Mouse (Mus musculus) limb, embryonic 12.5 days (tissue): ENCODE results near the gene Krtap1-5. TPM values are rescaled to one million over a fixed set of nuclear protein-coding genes. Genes with fewer than 3 reads are reported as not detected.

Experiments
- ATAC-seq: fragments of 200-750 bp; cut with Nextera tagmentation; 2 replicates; pipeline ENCODE4 v1.8.0; 2017; ENCODE audit warnings: low read depth, moderate TSS enrichment; ENCODE audit not compliant: insufficient number of reproducible peaks, insufficient read depth, low FRiP score, low TSS enrichment
- H3K27ac ChIP-seq: fragments of 300-500 bp; sonication (generic); 2 replicates; pipeline ENCODE4 v1.5.1; 2016; ENCODE audit warnings: mild to moderate bottlenecking, moderate library complexity
- H3K27me3 ChIP-seq: fragments of 300-500 bp; sonication (generic); 2 replicates; pipeline ENCODE4 v1.6.1; 2016; ENCODE audit warnings: mild to moderate bottlenecking, moderate library complexity
- H3K36me3 ChIP-seq: fragments of 300-500 bp; sonication (generic); 2 replicates; pipeline ENCODE4 v1.6.1; 2016; ENCODE audit warnings: mild to moderate bottlenecking, moderate library complexity
- H3K4me1 ChIP-seq: fragments of 300-500 bp; sonication (generic); replicated peaks from 2 replicates; pipeline ENCODE4 v1.6.1; 2016
- H3K4me2 ChIP-seq: fragments of 300-500 bp; sonication (generic); 2 replicates; pipeline ENCODE4 v1.6.1; 2016; ENCODE audit warnings: mild to moderate bottlenecking, moderate library complexity
- H3K4me3 ChIP-seq: fragments of 300-500 bp; sonication (generic); replicated peaks from 2 replicates; pipeline ENCODE4 v1.5.1; 2016; ENCODE audit warnings: mild to moderate bottlenecking
- H3K9ac ChIP-seq: fragments of 300-500 bp; sonication (generic); replicated peaks from 2 replicates; pipeline ENCODE4 v1.6.1; 2016; ENCODE audit warnings: mild to moderate bottlenecking, moderate library complexity
- H3K9me3 ChIP-seq: fragments of 300-500 bp; sonication (generic); 2 replicates; pipeline ENCODE4 v1.6.1; 2016; ENCODE audit warnings: mild to moderate bottlenecking, moderate library complexity
- WGBS: fragments of 180-500 bp; shearing (Covaris S2); methylation state at CpG from one replicate; pipeline ENCODE4 v1.1.7; 2016; 5-methylcytosine and 5-hydroxymethylcytosine counted together
- polyA plus RNA-seq: library from polyadenylated mRNA; unstranded; fragments of >200 nt; fragmentation: Nextera tagmentation; extraction: Ambion mirVana; gene quantifications from 2 replicates; pipeline ENCODE4 v1.2.1, GENCODE M21; 2016

Gene Krtap1-5
- polyA plus RNA-seq, 1 experiment from 2014 or later, result not detected

DNA sequence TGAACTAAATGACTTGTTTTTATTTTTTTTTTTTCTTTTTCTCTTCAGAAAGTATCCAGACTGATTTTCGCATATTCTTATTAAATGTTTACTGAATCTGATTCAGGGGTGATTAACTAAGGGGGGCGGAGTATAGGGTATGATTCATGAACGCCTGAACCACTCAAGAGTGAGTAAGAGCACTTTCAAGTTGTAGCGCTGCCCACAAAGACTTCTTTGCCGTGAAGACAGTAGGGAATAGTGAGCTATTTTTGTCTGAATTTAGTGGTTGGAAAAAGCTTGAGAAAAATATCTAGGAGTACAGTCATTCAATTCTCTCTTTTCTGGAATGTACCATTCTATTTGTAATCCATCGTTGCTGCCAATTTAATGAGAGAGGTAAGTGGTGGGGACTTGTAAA, 748 bp upstream of the Krtap1-5 start:
- Histone ChIP-seq H3K4me1 (no peaks in the 10 kb centered on the region), H3K36me3 (no peaks in the 10 kb centered on the region), H3K27me3 (no peaks in the 10 kb centered on the region), H3K27ac (no peak overlapping the region), H3K9ac (no peak overlapping the region), H3K4me2 (no peak overlapping the region), H3K9me3 (no peaks in the 10 kb centered on the region), H3K4me3 (no peak overlapping the region)
- WGBS, result 86% methylated on average over 6 of the region's 6 CpGs
- ATAC-seq, result no peak

DNA sequence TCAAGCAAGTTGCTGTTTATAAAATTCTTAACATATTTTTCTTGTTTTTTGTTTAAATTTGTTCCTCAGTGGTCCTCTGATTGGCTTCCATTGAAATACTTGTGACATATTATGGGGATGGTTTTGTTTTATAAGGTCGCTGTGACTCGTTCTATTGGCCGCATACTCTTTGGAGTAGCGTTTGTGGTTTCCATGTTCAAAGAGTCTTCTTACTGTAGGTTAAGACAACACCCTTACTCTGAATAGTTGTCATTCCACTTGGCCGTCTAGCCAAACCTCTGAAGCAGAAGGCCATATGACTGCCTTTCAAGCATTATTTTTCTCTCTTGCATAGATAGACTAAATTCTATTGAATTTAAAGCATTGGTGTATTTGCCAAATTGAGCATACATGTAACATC, 235 bp upstream of the Krtap1-5 start:
- Histone ChIP-seq H3K4me3 (no peak overlapping the region), H3K27me3 (no peaks in the 10 kb centered on the region), H3K9ac (no peak overlapping the region), H3K27ac (no peak overlapping the region), H3K4me1 (no peaks in the 10 kb centered on the region), H3K9me3 (no peaks in the 10 kb centered on the region), H3K4me2 (no peak overlapping the region), H3K36me3 (no peaks in the 10 kb centered on the region)
- WGBS, result 91% methylated on average over 5 of the region's 5 CpGs
- no peak for ATAC-seq

DNA sequence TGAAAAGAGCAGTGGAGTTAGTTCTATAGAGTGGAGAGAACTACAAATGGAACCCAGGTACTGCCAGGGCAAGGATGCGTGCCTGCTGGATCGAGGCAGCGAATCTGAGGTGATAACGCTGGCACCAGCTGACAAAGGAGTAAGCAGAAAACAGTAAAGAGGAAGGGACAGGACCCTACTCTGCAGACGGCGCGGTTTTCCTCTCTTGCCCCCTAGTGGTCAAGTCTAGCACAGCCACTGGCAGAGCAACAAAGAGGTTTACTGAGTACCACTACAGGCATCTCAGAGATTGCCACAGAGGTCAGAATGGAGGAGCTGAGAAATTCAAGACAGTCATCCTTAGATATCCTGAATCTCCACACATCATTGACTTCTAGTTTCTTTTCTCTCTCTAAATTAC, 6.7 kb downstream of the Krtap1-5 start:
- WGBS, result 5% methylated on average over 7 of the region's 7 CpGs
- Histone ChIP-seq H3K4me1 (no peaks in the 10 kb centered on the region), H3K27ac (no peak overlapping the region), H3K36me3 (no peaks in the 10 kb centered on the region), H3K4me3 (0 out of 2 replicates have a peak overlapping the region, but pooled peaks have one; percentile 15), H3K9ac (peak overlapping the region; percentile 42; the same call in 1 of the 2 replicates), H3K27me3 (no peaks in the 10 kb centered on the region), H3K4me2 (peak overlapping the region; percentile 45), H3K9me3 (no peaks in the 10 kb centered on the region)
- peak; percentile 52; the same call in 1 of the 2 replicates for ATAC-seq

DNA sequence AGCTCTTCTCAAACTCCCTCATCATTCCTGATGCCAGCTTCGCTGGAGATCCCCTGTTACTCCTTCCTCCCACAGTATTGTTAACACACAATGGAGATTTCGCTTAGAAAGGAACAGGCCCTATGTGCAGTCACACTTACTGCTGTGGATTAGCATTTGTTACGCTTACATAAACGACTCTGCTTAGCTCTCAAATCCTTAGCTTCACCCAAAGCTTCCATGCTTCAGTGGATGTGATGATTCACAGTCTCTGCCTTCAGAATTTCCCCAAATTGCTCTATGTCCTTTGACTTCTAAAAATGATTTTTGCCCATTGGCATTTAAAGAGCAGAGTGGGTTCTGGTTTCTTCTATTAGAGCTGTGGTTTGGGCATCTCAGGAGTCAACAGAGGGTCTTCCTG, 7.7 kb downstream of the Krtap1-5 start:
- Histone ChIP-seq H3K9ac (no peak overlapping the region), H3K27ac (no peak overlapping the region), H3K9me3 (no peaks in the 10 kb centered on the region), H3K4me2 (no peak overlapping the region), H3K27me3 (no peaks in the 10 kb centered on the region), H3K4me3 (no peak overlapping the region), H3K36me3 (no peaks in the 10 kb centered on the region), H3K4me1 (no peaks in the 10 kb centered on the region)
- ATAC-seq, result no peak
- WGBS, result 75% methylated on average over 4 of the region's 4 CpGs

GRCm38 (mm10) chr11:99566530-99566929, 14.3 kb downstream of the Krtap1-5 start, which contains the start of gene Krtap3-1:
TSS of gene Krtap3-1 (minus strand) at chr11:99566630.
- WGBS, result 71% methylated on average over 7 of the region's 7 CpGs
- no peak within 1 kb of the TSS for H3K27ac ChIP-seq
- H3K4me1 ChIP-seq, result no peaks in the 10 kb centered on the region
- H3K36me3 ChIP-seq, result no peaks in the 10 kb centered on the region
- H3K4me2 ChIP-seq, result no peak within 1 kb of the TSS
- ATAC-seq, result no peak
- H3K9me3 ChIP-seq, result no peaks in the 10 kb centered on the region
- H3K27me3 ChIP-seq, result peaks cover 3% of the 10 kb centered on the region; the same call in 1 of the 2 replicates
- no peak within 1 kb of the TSS for H3K9ac ChIP-seq
- no peak within 1 kb of the TSS for H3K4me3 ChIP-seq

DNA sequence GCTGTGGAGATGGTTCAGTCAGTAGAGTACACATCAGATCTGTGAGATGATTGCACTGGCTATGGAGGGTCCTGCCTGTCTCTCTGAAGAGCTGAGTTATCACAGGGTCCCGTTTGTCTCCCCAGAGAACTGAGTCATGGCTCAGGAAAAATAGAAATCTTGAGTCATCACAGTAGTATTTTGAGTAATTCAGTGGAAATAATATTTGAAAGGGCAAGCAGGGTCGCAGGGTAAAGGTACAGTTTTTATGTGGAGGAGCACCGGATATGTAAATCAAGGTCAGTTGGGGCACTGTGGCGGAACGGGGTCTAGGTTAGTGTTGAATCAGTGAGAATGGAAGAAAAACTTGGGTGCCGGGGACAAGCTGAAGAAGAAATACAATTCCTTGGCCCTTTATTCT, 18.2 kb downstream of the Krtap1-5 start:
- no peak overlapping the region for H3K4me3 ChIP-seq
- H3K4me2 ChIP-seq, result no peak overlapping the region
- no peak overlapping the region for H3K9ac ChIP-seq
- H3K27me3 ChIP-seq, result peaks cover 3% of the 10 kb centered on the region; the same call in 1 of the 2 replicates
- no peaks in the 10 kb centered on the region for H3K4me1 ChIP-seq
- no peak for ATAC-seq
- H3K27ac ChIP-seq, result no peak overlapping the region
- no peaks in the 10 kb centered on the region for H3K9me3 ChIP-seq
- no peaks in the 10 kb centered on the region for H3K36me3 ChIP-seq
- WGBS, result 85% methylated on average over 6 of the region's 6 CpGs

DNA sequence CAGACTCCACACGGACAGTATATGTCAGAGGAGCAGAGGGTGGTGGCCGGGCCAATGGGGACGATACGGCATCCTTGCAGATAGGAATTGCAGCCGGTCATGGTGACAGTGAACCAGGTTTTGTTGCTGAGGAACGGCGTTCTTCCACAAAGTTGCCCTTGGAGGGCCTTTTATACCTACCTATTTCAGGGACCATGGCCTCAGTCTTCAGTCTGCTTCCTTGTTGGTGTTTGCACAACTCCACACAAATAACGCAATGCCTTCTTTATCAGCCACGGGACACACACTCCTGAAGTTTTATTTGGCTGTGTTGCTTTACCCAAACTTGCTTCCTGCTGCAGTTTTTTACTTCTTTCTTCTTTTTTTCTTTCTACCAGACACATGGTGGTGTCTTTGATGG, 21.4 kb downstream of the Krtap1-5 start, which contains the start of gene Gm11939:
TSS of gene Gm11939 (minus strand) at position 101 of the 400 bp plus-strand sequence.
- ATAC-seq, result no peak
- 89% methylated on average over 9 of the region's 9 CpGs for WGBS
- H3K4me3 ChIP-seq, result no peak within 1 kb of the TSS

GRCm38 (mm10) chr11:99557976-99558745, 22.7 kb downstream of the Krtap1-5 start:
- Histone ChIP-seq H3K9me3 (no peaks in the 10 kb centered on the region), H3K4me1 (no peaks in the 10 kb centered on the region), H3K27ac (no peak overlapping the region), H3K4me2 (no peak overlapping the region), H3K27me3 (no peaks in the 10 kb centered on the region), H3K4me3 (no peak overlapping the region), H3K9ac (no peak overlapping the region), H3K36me3 (no peaks in the 10 kb centered on the region)
- 89% methylated on average over 3 of the region's 3 CpGs for WGBS
- ATAC-seq, result no peak

More for the DNA sequence above, 21.4 kb downstream of the Krtap1-5 start, which contains the start of gene Gm11939:
- no peaks in the 10 kb centered on the region for H3K36me3 ChIP-seq
- no peaks in the 10 kb centered on the region for H3K9me3 ChIP-seq
- H3K27ac ChIP-seq, result no peak within 1 kb of the TSS
- no peak within 1 kb of the TSS for H3K9ac ChIP-seq
- no peak within 1 kb of the TSS for H3K4me2 ChIP-seq
- no peaks in the 10 kb centered on the region for H3K4me1 ChIP-seq
- no peaks in the 10 kb centered on the region for H3K27me3 ChIP-seq

DNA sequence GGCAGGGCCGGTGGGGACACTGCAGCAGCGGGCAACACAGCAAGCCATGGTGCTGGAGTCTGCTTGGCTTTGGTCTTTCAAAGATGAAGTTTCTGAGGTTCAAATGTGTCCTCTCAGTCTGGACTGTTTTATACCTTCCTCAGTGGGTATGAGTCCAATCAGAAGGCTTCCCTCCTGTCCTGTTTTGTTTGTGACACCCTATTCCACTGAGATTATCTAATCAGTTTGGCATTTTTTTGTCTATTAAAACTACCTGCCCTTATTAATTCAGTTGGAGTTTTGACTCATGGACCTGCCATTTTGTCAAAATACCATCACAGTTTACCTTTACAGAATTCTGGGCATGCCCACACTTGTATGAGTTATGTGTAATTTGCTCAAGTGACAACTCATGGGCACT, 24.1 kb downstream of the Krtap1-5 start, which contains the start of gene Krtap3-2:
TSS of gene Krtap3-2 (minus strand) at position 101 of the 400 bp plus-strand sequence.
- Histone ChIP-seq H3K27ac (no peak within 1 kb of the TSS), H3K27me3 (no peaks in the 10 kb centered on the region), H3K9ac (no peak within 1 kb of the TSS), H3K36me3 (no peaks in the 10 kb centered on the region), H3K9me3 (no peaks in the 10 kb centered on the region), H3K4me1 (no peaks in the 10 kb centered on the region), H3K4me3 (no peak within 1 kb of the TSS), H3K4me2 (no peak within 1 kb of the TSS)
- 78% methylated on average over 2 of the region's 2 CpGs for WGBS
- ATAC-seq, result no peak

DNA sequence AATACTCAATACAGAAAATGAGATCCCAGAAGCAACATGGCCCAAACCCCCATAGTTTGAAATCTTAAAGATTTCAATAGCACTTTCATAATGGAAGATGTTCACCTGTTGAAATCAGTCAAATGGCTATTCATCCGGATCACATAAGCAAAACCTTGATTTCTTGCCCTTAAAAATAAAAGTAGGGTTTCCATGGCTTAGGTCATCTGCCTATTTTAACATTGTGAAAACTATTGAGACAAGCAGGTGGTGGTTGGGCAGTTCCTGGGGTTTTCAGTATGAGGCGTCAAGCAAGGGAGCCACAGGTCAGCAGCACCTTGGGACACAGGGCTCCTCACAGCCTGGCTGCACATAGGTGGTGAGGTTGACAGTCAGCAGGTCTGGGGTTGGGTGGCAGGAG, 24.6 kb downstream of the Krtap1-5 start:
- H3K27me3 ChIP-seq, result no peaks in the 10 kb centered on the region
- H3K4me2 ChIP-seq, result no peak overlapping the region
- no peak overlapping the region for H3K4me3 ChIP-seq
- no peak overlapping the region for H3K9ac ChIP-seq
- WGBS, result 84% methylated on average over 2 of the region's 2 CpGs
- no peak overlapping the region for H3K27ac ChIP-seq
- no peak for ATAC-seq
- H3K4me1 ChIP-seq, result no peaks in the 10 kb centered on the region
- no peaks in the 10 kb centered on the region for H3K36me3 ChIP-seq
- H3K9me3 ChIP-seq, result no peaks in the 10 kb centered on the region

GRCm38 (mm10) chr11:99550765-99551164, 30.1 kb downstream of the Krtap1-5 start, which contains the start of gene Krtap3-3:
TSS of gene Krtap3-3 (minus strand) at chr11:99550865.
- no peak within 1 kb of the TSS for H3K4me3 ChIP-seq
- H3K9me3 ChIP-seq, result no peaks in the 10 kb centered on the region
- H3K36me3 ChIP-seq, result no peaks in the 10 kb centered on the region
- no peak within 1 kb of the TSS for H3K27ac ChIP-seq
- 43% methylated on average over 4 of the region's 4 CpGs for WGBS
- no peaks in the 10 kb centered on the region for H3K4me1 ChIP-seq
- H3K4me2 ChIP-seq, result no peak within 1 kb of the TSS
- no peak for ATAC-seq
- no peak within 1 kb of the TSS for H3K9ac ChIP-seq
- no peaks in the 10 kb centered on the region for H3K27me3 ChIP-seq
